Mouse (Mus musculus) ovary, postnatal 36 days (tissue): ENCODE data around the gene Usp26.

Source experiments
- DNase-seq: peaks from one replicate; pipeline ENCODE4 v3.0.0; 2022; ENCODE audit warnings: low spot score, mixed read lengths

Gene Usp26

GRCm38 (mm10) chrX:51801133-51801532 lies at the start of gene Usp26:
Gene Usp26, minus strand, starts transcription at chrX:51801233.
- DNase-seq, result no peak

GRCm38 (mm10) chrX:51814466-51815247 lies 13.6 kb upstream of the Usp26 start:
- DNase-seq, result no peak

GRCm38 (mm10) chrX:51767457-51767856 lies 33.6 kb downstream of the Usp26 start:
- peak; percentile 5 for DNase-seq

- DNase-seq, result no peak
Measured at GRCm38 (mm10) chrX:51736450-51736849, 64.6 kb downstream of the Usp26 start.

GRCm38 (mm10) chrX:51714086-51714745 lies 86.8 kb downstream of the Usp26 start:
- no peak for DNase-seq

GRCm38 (mm10) chrX:51712996-51713395 lies 88.0 kb downstream of the Usp26 start:
- DNase-seq, result peak; percentile 4
